Mouse (Mus musculus): ENCODE measurements around the gene Blvra.

The Blvra gene

DNA sequence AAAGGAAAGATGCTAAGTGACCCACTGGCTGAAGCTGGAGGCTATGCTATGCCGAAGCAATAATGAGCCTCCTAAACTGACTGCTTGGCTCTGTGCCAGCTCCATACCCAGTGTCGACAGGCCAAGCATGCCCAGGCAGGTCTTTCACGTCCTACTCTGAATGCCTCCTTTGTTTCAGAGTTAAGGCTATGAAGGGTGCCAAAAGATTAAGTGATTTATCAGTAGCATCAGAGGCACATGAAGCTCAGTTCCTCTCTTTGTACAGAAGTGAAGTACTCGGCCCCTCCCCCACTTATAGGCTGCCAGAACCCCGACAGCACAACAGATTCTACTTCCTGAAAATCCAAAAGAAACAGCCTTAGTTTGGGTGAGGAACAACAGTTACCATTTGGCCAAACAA is 66.5 kb downstream of the Blvra start:
- peak; percentile 84 for DNase-seq (ENCODE audit: low spot score)

- no peak for DNase-seq (ENCODE audit: low spot score)
Measured at GRCm38 (mm10) chr2:127137838-127138420, 67.5 kb downstream of the Blvra start.

DNA sequence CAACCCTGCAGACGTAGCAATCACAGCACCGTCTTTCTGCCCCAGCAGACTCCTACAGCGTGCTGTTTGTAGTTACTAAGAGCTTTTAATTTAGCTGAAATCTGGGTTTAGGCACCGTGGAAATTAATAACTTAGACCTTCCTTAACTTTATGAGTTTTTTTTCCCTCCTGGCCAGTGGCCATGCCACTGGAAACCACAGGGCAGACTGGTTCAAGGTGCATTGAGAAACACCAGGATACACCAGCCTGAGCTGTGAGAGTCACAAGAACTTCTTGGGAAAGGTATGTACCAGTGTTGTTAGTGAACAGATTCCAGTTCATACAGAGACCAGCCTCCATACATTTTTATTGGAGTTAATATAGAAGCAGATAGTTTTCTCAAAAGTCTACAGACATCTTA is 68.0 kb downstream of the Blvra start:
- DNase-seq (ENCODE audit: low spot score): no peak

GRCm38 (mm10) chr2:127139094-127139493 is 68.6 kb downstream of the Blvra start:
- DNase-seq (ENCODE audit: low spot score): no peak

GRCm38 (mm10) chr2:127139605-127140004 is 69.1 kb downstream of the Blvra start:
- DNase-seq (ENCODE audit: low spot score): no peak

- no peak for DNase-seq (ENCODE audit: low spot score)
Measured at GRCm38 (mm10) chr2:127140011-127140410, 69.5 kb downstream of the Blvra start.

DNA sequence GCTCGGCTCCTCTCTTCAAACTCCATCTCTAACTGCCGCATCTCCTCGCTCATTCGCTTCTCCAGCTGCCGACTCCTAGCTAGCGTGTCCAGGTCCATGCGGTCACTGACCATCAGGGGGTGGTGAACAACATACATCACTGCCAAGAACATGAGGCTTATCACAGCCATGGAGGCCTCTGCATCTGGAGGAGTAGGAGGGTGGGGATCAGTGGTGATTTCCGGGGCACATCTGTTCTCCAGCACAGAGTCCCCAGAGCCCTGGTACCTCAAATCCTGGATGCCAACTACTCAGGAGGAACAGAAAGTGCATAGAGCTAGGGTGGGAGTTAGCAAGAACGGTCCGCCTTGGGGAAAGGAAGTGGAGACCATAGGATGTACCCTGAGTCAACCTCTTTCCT is 71.6 kb downstream of the Blvra start:
- no peak for DNase-seq (ENCODE audit: low spot score)

DNA sequence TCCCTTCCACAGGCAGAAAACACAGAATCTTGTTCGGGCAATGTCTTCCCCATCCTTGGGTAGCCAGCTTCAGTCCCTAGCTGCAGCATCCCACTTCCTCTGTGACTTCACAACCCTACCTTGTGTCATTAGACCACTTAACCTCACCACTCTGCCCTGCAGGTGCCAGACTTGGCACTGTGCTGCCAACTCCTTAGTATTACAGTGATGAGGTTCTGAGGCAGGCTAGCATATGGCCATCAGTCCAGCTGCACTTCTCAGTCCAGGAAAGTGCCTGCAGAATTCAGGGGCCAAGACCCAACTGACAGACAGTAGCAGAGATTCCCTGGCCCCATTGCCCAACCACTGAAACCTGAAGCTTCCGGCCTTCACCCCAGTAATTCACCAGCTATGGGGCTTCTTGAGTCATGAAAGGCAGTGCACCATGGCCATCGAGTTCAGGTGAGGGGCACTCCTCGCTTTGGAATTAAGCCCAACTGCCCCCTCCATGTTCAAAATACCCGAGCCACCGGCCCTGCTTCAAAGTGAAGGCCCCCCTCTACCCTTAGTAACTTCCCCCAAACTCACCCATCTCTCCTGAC is 72.2 kb downstream of the Blvra start:
- DNase-seq (ENCODE audit: low spot score): no peak

DNA sequence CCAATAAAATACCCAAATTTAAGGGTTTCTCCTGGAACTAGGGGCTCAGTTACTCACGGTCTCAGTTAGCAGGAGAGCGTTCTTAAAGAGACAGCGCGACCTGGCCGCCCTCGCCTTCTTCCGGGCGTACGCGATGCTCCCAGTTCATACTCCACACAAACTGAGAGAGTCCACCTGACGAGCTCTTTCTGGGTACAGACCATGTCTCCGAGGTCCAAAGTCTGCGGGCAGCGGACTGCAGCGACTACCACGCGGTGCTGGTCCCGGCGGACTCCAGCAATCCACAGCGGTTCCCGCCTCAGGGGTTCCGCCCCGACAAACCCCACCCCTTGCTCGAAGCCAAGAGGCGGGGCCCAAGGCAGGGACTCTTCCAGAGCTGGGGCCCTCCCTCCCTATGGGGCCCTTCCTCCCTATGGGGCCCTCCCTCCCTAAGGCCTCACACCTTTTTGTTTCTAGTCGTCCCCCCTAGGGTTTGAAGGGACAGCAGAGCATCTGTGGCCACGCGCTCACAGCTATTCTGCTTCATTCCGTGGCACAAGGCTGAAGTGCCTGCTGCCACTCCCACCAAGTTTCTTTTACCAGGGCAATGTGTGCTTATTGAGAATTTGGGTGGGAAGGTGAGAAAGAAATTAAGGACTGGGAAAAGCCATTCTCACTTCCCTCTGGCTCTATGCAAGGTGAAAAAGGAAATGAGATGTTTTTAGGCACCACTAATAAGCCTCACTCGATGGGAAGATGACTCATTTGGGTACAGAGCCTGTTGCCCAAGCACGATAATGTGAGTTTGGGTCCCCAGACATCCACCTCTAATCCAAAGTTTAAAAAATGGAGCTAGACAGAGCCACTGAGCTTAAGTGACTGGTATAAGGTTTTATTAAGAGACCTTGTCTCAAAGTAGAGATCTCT is 72.9 kb downstream of the Blvra start, which contains the start of gene Itpripl1:
TSS of gene Itpripl1 (minus strand) at position 285 of the 906 bp plus-strand sequence.
- DNase-seq (ENCODE audit: low spot score): peak; percentile 86

DNA sequence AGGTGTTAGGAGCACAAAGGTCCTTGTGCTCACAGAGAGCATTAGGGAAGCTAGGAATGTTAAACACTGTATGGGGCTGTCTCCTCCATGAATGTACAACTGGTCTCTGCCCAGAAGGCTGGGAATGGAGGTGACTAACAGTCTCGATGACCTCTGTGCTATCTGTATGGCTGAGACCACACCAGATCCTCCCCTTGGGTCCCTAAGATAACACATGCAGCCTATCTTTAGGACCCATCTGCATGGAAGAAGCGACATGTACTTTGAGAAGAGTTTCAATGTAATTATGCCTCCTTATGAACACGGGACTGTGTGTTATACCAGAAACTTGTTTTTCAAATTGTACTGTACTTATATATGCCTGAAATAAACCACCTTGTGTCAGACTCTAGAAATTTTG is 75.2 kb downstream of the Blvra start:
- no peak for DNase-seq (ENCODE audit: low spot score)

All from testis, postnatal 10 days (tissue).